Mouse (Mus musculus): ENCODE results near the gene Taco1.
"Not testable (repeated sequence)": the region's sequence is repeated elsewhere in the genome, so short reads cannot be mapped to it uniquely, and the experiment has no call there.

Gene Taco1

GRCm38 (mm10) chr11:106065923-106066571 lies at the start of gene Taco1:
Gene Taco1, plus strand, starts transcription at chr11:106066061.
- DNase-seq (ENCODE audit: low spot score): peak; percentile 96

GRCm38 (mm10) chr11:106016440-106016839 lies 49.4 kb upstream of the Taco1 start:
- DNase-seq (ENCODE audit: low spot score): no peak

GRCm38 (mm10) chr11:106020051-106020763 lies 45.7 kb upstream of the Taco1 start:
- DNase-seq (ENCODE audit: low spot score): peak; percentile 68

DNA sequence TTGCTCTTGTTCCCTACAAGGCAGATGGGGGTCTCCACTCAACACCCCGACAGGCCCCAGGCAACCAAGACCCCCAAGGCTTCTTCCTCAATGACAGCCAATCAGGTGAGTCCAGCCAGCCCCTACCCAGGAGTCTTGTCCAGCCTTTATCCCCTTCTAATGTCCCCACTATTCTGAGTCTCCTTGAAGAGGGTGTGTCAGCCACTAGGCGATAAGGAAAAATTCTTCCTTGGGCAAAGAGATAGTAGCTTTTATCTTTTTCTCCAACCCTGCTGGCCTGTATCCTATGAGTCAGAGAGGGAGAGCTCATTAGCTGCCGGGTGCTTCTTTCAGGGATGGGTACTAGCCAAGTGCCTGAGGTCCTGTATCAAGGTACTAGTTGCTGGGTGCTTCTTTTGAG lies 40.1 kb upstream of the Taco1 start:
- no peak for DNase-seq (ENCODE audit: low spot score)

DNA sequence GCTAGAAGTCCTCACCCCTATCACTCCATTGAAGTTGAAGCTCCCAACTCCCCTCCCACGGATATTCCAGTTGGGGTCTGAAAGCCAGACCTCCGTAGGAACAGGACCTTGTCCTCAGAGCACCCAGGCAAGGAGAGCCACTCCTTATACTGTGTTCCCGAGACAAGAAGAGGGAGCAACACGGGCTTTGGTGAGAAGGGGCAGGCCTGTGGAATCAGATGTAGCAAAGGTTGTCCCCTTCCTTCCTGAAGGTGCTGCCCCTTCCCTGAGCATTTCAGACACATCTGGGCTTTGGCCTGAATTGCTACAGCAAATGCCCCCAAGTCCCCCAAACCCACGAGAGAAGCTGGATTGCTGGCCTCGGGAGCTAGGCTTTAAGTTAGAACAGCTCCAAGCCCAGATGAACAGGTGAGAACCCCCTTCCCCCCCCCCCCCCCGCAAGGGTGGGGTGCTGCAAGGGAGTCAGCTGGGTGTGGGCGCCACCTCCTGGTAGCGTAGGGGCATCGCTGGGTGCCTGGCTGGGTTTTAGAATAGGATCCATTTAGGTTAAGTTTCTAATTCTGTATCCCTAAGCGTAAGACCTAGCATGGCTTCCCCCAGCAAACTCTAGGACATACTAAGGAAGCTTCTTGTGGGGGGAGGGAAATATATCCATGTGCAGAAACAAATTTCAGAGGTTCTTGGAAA lies 39.3 kb upstream of the Taco1 start:
- peak; percentile 53 for DNase-seq (ENCODE audit: low spot score)

DNA sequence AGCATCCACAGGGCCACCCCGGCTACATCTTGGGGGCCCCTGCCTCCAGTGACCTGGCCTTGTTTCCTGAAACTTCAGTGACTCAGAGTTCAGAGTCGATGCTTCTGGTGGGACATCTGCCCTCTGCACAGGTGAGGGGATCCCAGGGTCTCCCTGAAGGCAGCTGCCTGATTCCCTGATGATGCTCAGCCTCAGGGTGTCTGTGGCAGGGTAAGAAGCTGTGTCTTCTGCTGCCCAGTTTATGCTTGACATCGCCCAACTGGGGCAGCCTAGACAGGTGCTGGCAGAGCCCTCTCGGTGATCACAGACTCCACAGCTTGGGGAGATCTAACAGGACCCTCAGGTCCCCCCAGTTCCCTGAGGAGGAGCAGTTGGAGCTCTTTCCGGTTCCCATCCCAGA lies 38.3 kb upstream of the Taco1 start:
- no peak for DNase-seq (ENCODE audit: low spot score)

DNA sequence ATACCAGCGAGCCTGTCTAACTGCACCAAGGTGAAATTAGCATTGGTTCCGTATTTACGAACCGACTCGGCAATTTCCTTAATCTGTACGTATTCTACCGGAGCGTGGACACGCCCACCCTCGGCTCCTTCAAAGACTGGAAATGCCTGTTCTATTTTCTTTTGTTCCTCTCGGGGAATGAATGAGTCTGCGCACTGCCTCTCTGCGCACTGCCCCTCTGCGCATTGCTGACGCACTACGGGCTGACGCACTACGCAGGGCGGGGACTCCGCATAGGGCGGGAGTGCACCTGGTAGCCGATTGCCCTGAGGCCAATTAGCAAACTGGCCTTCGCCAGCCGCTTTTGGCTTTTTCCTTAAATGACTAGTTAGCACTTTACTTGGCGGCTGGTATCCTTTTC lies 33.8 kb upstream of the Taco1 start:
- DNase-seq (ENCODE audit: low spot score): not testable (repeated sequence)

- DNase-seq (ENCODE audit: low spot score): peak; percentile 64
Observed at GRCm38 (mm10) chr11:106033491-106033919, 32.4 kb upstream of the Taco1 start.

DNA sequence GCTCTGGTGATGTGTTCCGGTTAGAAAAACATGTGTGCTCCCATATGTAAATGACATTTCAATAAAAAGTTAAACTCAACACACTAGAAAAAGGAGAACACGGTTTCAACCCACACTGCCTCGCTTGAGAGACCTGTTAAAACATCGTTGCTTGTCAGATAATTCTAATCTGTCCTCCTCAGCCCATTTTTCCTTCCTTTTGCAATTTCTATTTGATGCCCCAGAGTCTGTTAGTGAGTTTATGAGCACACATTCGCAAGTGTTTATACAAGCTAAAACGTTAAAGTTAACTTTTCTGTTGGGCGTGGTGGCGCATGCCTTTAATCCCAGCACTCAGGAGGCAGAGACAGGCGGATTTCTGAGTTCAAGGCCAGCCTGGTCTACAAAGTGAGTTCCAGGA lies 30.9 kb upstream of the Taco1 start:
- no peak for DNase-seq (ENCODE audit: low spot score)

DNA sequence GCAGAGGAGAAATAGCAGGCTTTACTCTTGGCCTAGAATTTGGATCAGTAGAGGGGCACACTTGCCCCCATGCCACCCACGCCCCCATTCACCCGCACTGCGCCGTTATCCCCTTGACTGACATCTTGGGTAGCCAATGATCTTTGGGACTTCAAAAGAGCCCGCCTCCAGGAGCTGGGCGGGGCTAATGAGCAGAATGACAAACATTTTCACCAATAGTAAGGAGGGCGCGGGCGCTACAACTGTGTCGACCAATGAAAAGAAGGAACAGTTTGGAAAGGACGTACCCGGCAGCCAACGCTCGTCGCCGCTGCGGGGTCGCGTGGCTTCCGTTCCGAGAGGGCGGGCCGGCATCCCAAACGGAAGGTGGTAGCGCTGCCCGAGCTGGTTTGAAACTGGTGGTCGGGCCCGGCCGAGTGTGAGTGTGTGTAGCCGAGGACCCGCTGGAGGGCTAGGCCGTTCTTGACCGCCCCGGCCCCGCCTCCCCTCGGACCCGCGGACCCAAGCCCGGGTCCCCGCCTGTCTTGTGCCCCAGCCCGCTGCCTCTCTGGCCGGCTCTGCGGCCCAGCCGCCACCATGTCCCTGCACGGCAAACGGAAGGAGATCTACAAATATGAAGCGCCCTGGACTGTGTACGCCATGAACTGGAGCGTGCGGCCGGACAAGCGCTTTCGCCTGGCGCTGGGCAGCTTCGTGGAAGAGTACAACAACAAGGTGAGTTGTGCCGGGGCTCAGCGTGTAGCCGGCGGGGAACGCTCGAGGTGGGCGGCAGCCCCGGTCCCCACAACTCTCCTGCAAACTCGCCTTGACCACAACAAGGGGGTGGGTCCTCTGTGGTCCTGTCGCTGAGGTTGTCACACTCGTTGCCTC lies 29.1 kb upstream of the Taco1 start, which contains the start of gene Dcaf7:
TSS of gene Dcaf7 (plus strand) at position 325 of the 870 bp plus-strand sequence.
- DNase-seq (ENCODE audit: low spot score): peak; percentile 100

DNA sequence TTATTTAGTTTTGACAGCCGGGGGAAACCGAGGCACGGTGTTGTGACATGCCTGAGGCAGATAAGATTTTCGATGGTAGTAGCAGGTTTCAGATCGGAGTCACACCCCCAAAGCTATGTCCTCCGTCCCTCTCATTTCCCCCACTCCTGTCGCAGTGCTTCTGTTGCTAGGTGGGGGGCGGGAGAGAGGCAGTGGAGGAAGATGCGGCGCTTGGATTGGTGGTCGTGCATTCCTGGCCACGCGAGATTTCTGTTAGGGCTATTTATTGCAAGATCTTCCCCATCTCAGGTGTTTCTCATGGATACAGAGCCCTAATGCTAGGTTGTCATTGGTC lies 28.5 kb upstream of the Taco1 start:
- DNase-seq (ENCODE audit: low spot score): peak; percentile 79

- DNase-seq (ENCODE audit: low spot score): no peak
Observed at GRCm38 (mm10) chr11:106044349-106044748, 21.5 kb upstream of the Taco1 start.

DNA sequence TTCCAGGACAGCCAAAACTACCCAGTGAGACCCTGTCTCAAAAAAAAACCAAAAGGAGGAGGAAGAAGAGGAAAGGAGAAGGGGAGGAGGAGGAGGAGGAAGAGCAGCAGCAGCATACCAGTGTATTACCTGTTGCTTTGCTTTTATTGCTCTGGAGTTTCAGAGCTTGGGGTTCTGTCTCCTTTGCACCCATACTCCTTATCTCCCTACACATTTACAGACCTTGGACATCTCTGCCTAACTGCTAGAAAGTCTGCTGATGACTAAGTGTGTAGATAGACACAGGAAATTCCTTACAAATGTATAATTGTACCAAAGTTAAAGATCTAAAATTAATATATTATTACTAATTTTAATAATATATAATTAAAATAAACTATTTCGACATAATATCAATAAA lies 20.6 kb upstream of the Taco1 start:
- no peak for DNase-seq (ENCODE audit: low spot score)

- DNase-seq (ENCODE audit: low spot score): no peak
Observed at GRCm38 (mm10) chr11:106045780-106046179, 20.1 kb upstream of the Taco1 start.

GRCm38 (mm10) chr11:106046584-106046983 lies 19.3 kb upstream of the Taco1 start:
- no peak for DNase-seq (ENCODE audit: low spot score)

DNA sequence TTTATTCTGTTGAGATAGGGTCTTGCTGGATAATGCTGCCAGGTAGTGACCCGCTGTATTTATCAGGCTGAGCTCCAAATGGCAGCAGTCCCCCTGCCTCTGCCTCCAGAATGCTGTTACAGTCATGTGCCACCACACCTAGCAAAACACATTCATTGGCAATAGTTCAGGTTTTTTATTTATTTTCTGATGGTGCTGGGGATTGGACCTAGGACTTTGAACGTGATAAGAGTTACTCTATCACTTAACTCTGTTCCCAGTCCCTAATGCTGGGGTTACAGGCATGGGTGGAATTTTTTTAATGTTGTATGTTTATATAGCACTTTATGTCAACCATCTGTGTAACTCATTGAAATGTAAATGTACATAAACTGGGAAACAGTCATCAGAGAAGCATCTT lies 11.9 kb upstream of the Taco1 start:
- DNase-seq (ENCODE audit: low spot score): no peak

- no peak for DNase-seq (ENCODE audit: low spot score)
Observed at GRCm38 (mm10) chr11:106054600-106054999, 11.3 kb upstream of the Taco1 start.

DNA sequence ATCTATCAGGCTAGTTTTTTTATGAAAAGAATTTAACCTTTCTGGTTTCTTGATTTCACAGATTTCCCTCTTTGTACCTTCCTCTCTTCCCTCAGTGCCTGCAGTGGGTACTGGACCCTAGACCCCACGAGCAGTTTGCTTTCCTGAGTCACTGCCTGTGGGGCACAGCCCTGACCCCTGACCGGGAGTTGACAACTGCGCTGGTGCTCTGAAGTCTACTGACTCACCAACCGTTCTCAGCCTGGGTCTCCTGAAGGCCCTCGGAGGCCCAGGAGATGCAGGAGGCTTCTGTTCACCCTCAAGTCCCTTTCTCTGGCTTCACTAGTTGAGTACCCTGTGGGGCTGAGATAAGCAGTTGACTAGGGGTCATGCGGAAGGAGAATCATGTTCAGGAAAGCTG lies 10.5 kb upstream of the Taco1 start:
- DNase-seq (ENCODE audit: low spot score): no peak

DNA sequence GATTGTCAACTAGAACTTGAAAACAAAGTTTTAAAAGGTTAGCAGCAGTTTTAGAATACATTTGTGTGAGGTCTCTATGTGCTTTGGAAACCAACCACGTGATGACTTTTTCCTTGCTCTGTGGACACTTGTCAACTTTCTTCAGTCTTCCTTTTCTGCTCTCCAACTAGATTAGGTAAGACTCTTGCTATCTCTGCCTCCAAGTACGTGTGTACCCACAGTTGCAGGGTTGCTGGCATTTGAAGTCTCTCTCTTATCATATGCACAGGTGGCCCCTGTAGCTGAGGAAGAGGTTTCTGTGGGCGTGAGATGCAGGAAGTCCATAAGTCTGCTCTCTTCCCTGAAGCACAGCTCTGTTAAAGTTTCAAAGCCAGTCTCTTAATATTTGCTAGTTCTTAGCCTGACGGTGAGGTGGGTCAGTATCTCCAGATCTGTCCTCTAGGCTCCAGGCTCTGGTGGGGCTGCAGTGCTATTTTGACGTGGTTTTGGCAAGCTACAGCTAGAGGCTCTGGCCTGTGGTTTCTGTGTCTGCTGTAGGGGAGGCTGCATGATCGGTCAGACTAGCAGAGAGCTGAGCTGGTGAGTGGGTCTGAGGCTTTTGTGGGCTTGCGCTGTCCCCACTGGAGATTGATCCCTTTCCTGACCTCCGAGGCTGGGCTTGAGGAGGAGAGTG lies 8.9 kb upstream of the Taco1 start:
- DNase-seq (ENCODE audit: low spot score): no peak

- DNase-seq (ENCODE audit: low spot score): no peak
Observed at GRCm38 (mm10) chr11:106058020-106058419, 7.8 kb upstream of the Taco1 start.

DNA sequence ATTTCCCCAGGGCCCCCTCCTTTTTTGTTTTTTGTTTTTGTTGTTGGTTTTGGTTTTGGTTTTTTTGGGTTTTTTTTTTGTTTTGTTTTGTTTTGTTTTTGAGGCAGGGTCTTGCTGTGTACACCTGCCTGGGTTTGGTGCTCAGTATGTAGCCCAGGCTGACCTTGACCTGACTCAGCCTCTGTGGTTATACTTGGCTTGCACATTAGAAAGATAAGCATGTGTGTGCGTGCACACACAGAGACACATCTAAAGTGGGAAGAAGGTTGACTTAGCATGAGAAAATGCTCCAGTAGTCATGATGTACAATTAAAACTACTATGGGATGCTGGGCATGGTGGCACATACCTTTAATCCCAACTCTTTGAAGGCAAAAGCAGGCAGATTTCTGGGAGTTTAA lies 5.3 kb upstream of the Taco1 start:
- DNase-seq (ENCODE audit: low spot score): no peak

GRCm38 (mm10) chr11:106061311-106061710 lies 4.5 kb upstream of the Taco1 start:
- no peak for DNase-seq (ENCODE audit: low spot score)
